ENCODE assay signal across 8 mouse cellular contexts in the genomic region with DNA sequence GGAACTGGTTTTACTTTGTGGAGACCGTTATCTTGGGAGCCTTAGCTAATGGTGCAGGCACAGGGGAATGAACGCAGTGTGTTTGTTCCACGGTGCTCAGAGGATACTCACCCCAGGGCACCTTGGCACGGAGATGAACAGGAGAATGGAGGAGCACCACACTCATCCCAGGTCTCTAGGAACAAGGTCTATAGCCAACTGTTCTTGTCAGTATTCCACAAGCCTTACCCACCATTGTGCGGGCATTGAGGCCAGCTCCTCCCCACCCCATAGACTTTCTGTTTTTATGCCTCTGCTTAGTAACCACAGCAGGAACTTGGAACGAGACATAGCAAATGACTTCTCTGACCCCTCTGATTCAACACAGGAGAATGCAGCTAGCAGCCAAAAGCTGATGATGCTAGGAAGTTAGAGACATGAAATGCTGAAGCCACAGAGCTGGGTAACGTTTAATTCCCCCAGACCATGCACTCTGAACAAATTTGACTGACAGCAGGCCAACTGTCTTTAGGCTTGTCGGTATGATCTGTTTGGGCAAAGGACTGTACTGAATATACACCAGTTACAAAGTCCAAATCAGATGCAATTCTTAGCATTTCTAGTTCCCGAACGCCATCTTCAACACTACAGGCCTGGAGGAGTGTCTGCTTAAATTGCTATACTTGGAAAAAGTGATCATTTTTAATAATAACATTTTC.
DNase-seq lines count a peak whose midpoint lies in the region; ATAC-seq and TF ChIP-seq lines count a peak whose summit lies in the region.

No protein-coding gene starts in this region.

- peak; percentile 13 for DNase-seq in kidney, adult 9 months
- no peak for DNase-seq in kidney, adult 11 months
- peak; percentile 15 for DNase-seq in lung, postnatal 14 days
- no peak for DNase-seq in retina, postnatal 1 day
- no peak for DNase-seq in spleen, postnatal 10 days (ENCODE audit: low spot score in 2 of 2)
- no peak for DNase-seq in embryo, embryonic 9.5 days (ENCODE audit: extremely low spot score)

- no peak for TF ChIP-seq CTCF in embryonic fibroblast, embryonic 13.5 days (IDR thresholded peaks at IDR 0.05; ENCODE audit: borderline replicate concordance, insufficient read depth, low read length)

- no peaks in the 10 kb centered on the region for H3K27me3 ChIP-seq in hindbrain, embryonic 12.5 days

- no peak overlapping the region; the same call in 1 of the 2 replicates for H3K4me3 ChIP-seq in embryonic fibroblast, embryonic 13.5 days (ENCODE audit: insufficient read depth, low read length)
- H3K4me3 ChIP-seq in hindbrain, embryonic 12.5 days: no peak overlapping the region

- H3K36me3 ChIP-seq in hindbrain, embryonic 12.5 days: no peaks in the 10 kb centered on the region

- ATAC-seq in hindbrain, embryonic 12.5 days (ENCODE audit: low FRiP score): peak; percentile 54

- no peak overlapping the region for H3K9ac ChIP-seq in hindbrain, embryonic 12.5 days

- H3K9me3 ChIP-seq in hindbrain, embryonic 12.5 days (replicated peaks): no peaks in the 10 kb centered on the region

- H3K4me2 ChIP-seq in hindbrain, embryonic 12.5 days (replicated peaks): no peak overlapping the region

- H3K27ac ChIP-seq in embryonic fibroblast, embryonic 13.5 days (ENCODE audit: insufficient read depth, low read length): peak overlapping the region; percentile 79
- H3K27ac ChIP-seq in hindbrain, embryonic 12.5 days: peak overlapping the region; percentile 52

- peaks cover 8% of the 10 kb centered on the region for H3K4me1 ChIP-seq in embryonic fibroblast, embryonic 13.5 days (ENCODE audit: control insufficient read depth, insufficient read depth, low read length)
- peaks cover 11% of the 10 kb centered on the region; the same call in 1 of the 2 replicates for H3K4me1 ChIP-seq in hindbrain, embryonic 12.5 days

- TF ChIP-seq POLR2A in embryonic fibroblast, embryonic 13.5 days (IDR thresholded peaks at IDR 0.05; ENCODE audit: low read depth, low read length): no peak

- 61% methylated on average over 10 of the region's 10 CpGs for WGBS in hindbrain, embryonic 12.5 days

Comparison
In these comparisons a context has a peak if more than half of its experiments do, and no peak if none do; other contexts are left out.
1. DNase-seq: peak in kidney, adult 9 months (single experiment) and lung, postnatal 14 days (single experiment); none in kidney, adult 11 months (single experiment), retina, postnatal 1 day (single experiment), spleen, postnatal 10 days (0 of 2) and embryo, embryonic 9.5 days (single experiment).